Mouse (Mus musculus): ENCODE data around the gene Hcn3. TPM values are rescaled to one million over a fixed set of nuclear protein-coding genes. Genes with fewer than 3 reads are reported as not detected.
"Not testable (repeated sequence)": the region's sequence is repeated elsewhere in the genome, so short reads cannot be mapped to it uniquely, and the experiment has no call there.

Hcn3 gene
- polyA plus RNA-seq, 1 experiment from 2014 or later, result 0.45 TPM

GRCm38 (mm10) chr3:89165268-89165870 lies 5.4 kb upstream of the Hcn3 start:
- no peak for DNase-seq (ENCODE audit: low spot score)
- TF ChIP-seq EP300 (optimal IDR thresholded peaks at IDR 0.05), result no peak
- TF ChIP-seq CTCF (IDR thresholded peaks at IDR 0.05; ENCODE audit: low read depth), result no peak
- Histone ChIP-seq H3K4me2 (replicated peaks; ENCODE audit: low read depth) (peak overlapping the region; percentile 49), H3K27me3 (ENCODE audit: control insufficient read depth, insufficient read depth, low read length) (no peaks in the 10 kb centered on the region), H3K4me1 (replicated peaks; ENCODE audit: control insufficient read depth, insufficient read depth) (0 out of 2 replicates have a peak, but pooled peaks cover 2% of the 10 kb centered on the region), H3K9me3 (ENCODE audit: control insufficient read depth, low read length) (no peaks in the 10 kb centered on the region), H3K27ac (replicated peaks) (peak overlapping the region; percentile 98), H3K4me3 (ENCODE audit: low read depth, low read length) (peak overlapping the region; percentile 78), H3K9ac (ENCODE audit: low read length) (peak overlapping the region; percentile 97), H3K36me3 (ENCODE audit: control insufficient read depth, insufficient read depth, low read length) (peaks cover 16% of the 10 kb centered on the region; the same call in 1 of the 2 replicates)
- 10% methylated on average over 12 of the region's 12 CpGs for WGBS
- no peak for ATAC-seq (ENCODE audit: low FRiP score, low TSS enrichment)

GRCm38 (mm10) chr3:89164506-89165267 lies 4.7 kb upstream of the Hcn3 start, which contains the start of gene Clk2:
Gene Clk2, plus strand, starts transcription at chr3:89164795.
- ATAC-seq (ENCODE audit: low FRiP score, low TSS enrichment), result peak; percentile 98
- H3K4me2 ChIP-seq (replicated peaks; ENCODE audit: low read depth), result peak within 1 kb of the TSS; percentile 49
- H3K36me3 ChIP-seq (ENCODE audit: control insufficient read depth, insufficient read depth, low read length), result peaks cover 14% of the 10 kb centered on the region; the same call in 1 of the 2 replicates
- under 1% methylated on average over 70 of the region's 79 CpGs for WGBS
- peak within 1 kb of the TSS; percentile 98 for H3K27ac ChIP-seq (replicated peaks)
- H3K9ac ChIP-seq (ENCODE audit: low read length), result peak within 1 kb of the TSS; percentile 97
- TF ChIP-seq CTCF (IDR thresholded peaks at IDR 0.05; ENCODE audit: low read depth), result no peak
- TF ChIP-seq EP300 (optimal IDR thresholded peaks at IDR 0.05), result no peak
- peak within 1 kb of the TSS; percentile 78 for H3K4me3 ChIP-seq (ENCODE audit: low read depth, low read length)
- peak; percentile 96 for DNase-seq (ENCODE audit: low spot score)
- H3K9me3 ChIP-seq (ENCODE audit: control insufficient read depth, low read length), result no peaks in the 10 kb centered on the region
- H3K4me1 ChIP-seq (replicated peaks; ENCODE audit: control insufficient read depth, insufficient read depth), result peaks cover 5% of the 10 kb centered on the region; the same call in 1 of the 2 replicates
- H3K27me3 ChIP-seq (ENCODE audit: control insufficient read depth, insufficient read depth, low read length), result no peaks in the 10 kb centered on the region

- no peak for TF ChIP-seq CTCF (IDR thresholded peaks at IDR 0.05; ENCODE audit: low read depth)
- TF ChIP-seq EP300 (optimal IDR thresholded peaks at IDR 0.05), result no peak
- WGBS, result 69% methylated on average over 5 of the region's 5 CpGs
- Histone ChIP-seq H3K27ac (replicated peaks) (no peak overlapping the region), H3K4me1 (replicated peaks; ENCODE audit: control insufficient read depth, insufficient read depth) (peaks cover 9% of the 10 kb centered on the region; the same call in 1 of the 2 replicates), H3K36me3 (ENCODE audit: control insufficient read depth, insufficient read depth, low read length) (peaks cover 9% of the 10 kb centered on the region; the same call in 1 of the 2 replicates), H3K27me3 (ENCODE audit: control insufficient read depth, insufficient read depth, low read length) (no peaks in the 10 kb centered on the region), H3K4me3 (ENCODE audit: low read depth, low read length) (peak overlapping the region; percentile 78; the same call in 1 of the 2 replicates), H3K4me2 (replicated peaks; ENCODE audit: low read depth) (peak overlapping the region; percentile 49), H3K9me3 (ENCODE audit: control insufficient read depth, low read length) (no peaks in the 10 kb centered on the region), H3K9ac (ENCODE audit: low read length) (no peak overlapping the region)
- DNase-seq (ENCODE audit: low spot score) (no peak), ATAC-seq (ENCODE audit: low FRiP score, low TSS enrichment) (no peak)
Measured at GRCm38 (mm10) chr3:89163643-89164245, 3.7 kb upstream of the Hcn3 start.

- H3K27me3 ChIP-seq (ENCODE audit: control insufficient read depth, insufficient read depth, low read length), result no peaks in the 10 kb centered on the region
- TF ChIP-seq CTCF (IDR thresholded peaks at IDR 0.05; ENCODE audit: low read depth) (no peak), EP300 (optimal IDR thresholded peaks at IDR 0.05) (no peak)
- no peaks in the 10 kb centered on the region for H3K9me3 ChIP-seq (ENCODE audit: control insufficient read depth, low read length)
- H3K4me1 ChIP-seq (replicated peaks; ENCODE audit: control insufficient read depth, insufficient read depth), result peaks cover 9% of the 10 kb centered on the region; the same call in 1 of the 2 replicates
- no peak overlapping the region for H3K9ac ChIP-seq (ENCODE audit: low read length)
- no peak for ATAC-seq (ENCODE audit: low FRiP score, low TSS enrichment)
- WGBS, result 72% methylated on average over 1 of the region's 1 CpGs
- no peak for DNase-seq (ENCODE audit: low spot score)
- H3K36me3 ChIP-seq (ENCODE audit: control insufficient read depth, insufficient read depth, low read length), result peaks cover 3% of the 10 kb centered on the region; the same call in 1 of the 2 replicates
- no peak overlapping the region for H3K4me3 ChIP-seq (ENCODE audit: low read depth, low read length)
- no peak overlapping the region for H3K4me2 ChIP-seq (replicated peaks; ENCODE audit: low read depth)
- no peak overlapping the region for H3K27ac ChIP-seq (replicated peaks)
Measured at GRCm38 (mm10) chr3:89163123-89163522, 3.1 kb upstream of the Hcn3 start.

- Histone ChIP-seq H3K4me2 (replicated peaks; ENCODE audit: low read depth) (no peak overlapping the region), H3K9me3 (ENCODE audit: control insufficient read depth, low read length) (no peaks in the 10 kb centered on the region), H3K4me1 (replicated peaks; ENCODE audit: control insufficient read depth, insufficient read depth) (peaks cover 9% of the 10 kb centered on the region; the same call in 1 of the 2 replicates), H3K27ac (replicated peaks) (no peak overlapping the region), H3K27me3 (ENCODE audit: control insufficient read depth, insufficient read depth, low read length) (no peaks in the 10 kb centered on the region), H3K4me3 (ENCODE audit: low read depth, low read length) (no peak overlapping the region), H3K36me3 (ENCODE audit: control insufficient read depth, insufficient read depth, low read length) (no peaks in the 10 kb centered on the region; the same call in 1 of the 2 replicates), H3K9ac (ENCODE audit: low read length) (no peak overlapping the region)
- no peak for DNase-seq (ENCODE audit: low spot score)
- no peak for ATAC-seq (ENCODE audit: low FRiP score, low TSS enrichment)
- TF ChIP-seq EP300 (optimal IDR thresholded peaks at IDR 0.05) (no peak), CTCF (IDR thresholded peaks at IDR 0.05; ENCODE audit: low read depth) (no peak)
- WGBS, result 77% methylated on average over 4 of the region's 4 CpGs
Measured at GRCm38 (mm10) chr3:89161786-89162185, 1.8 kb upstream of the Hcn3 start.

GRCm38 (mm10) chr3:89161207-89161606 lies 1.2 kb upstream of the Hcn3 start:
- DNase-seq (ENCODE audit: low spot score); H3K36me3 ChIP-seq (ENCODE audit: control insufficient read depth, insufficient read depth, low read length); ATAC-seq (ENCODE audit: low FRiP score, low TSS enrichment); H3K27ac ChIP-seq (replicated peaks); H3K9me3 ChIP-seq (ENCODE audit: control insufficient read depth, low read length); H3K9ac ChIP-seq (ENCODE audit: low read length); H3K4me2 ChIP-seq (replicated peaks; ENCODE audit: low read depth); H3K4me3 ChIP-seq (ENCODE audit: low read depth, low read length); H3K4me1 ChIP-seq (replicated peaks; ENCODE audit: control insufficient read depth, insufficient read depth); H3K27me3 ChIP-seq (ENCODE audit: control insufficient read depth, insufficient read depth, low read length): not testable (repeated sequence)
